Mouse (Mus musculus): ENCODE measurements around the gene Mrps25. TPM values are rescaled to one million over a fixed set of nuclear protein-coding genes. Genes with fewer than 3 reads are reported as not detected.

Mrps25 gene
- polyA plus RNA-seq (2012; rRNA removed), result 50.9 and 60.5 TPM in 2 replicates

GRCm38 (mm10) chr6:92183621-92184131 lies at the start of gene Mrps25:
TSS of gene Mrps25 (minus strand) at chr6:92184033.
- DNase-seq (ENCODE audit: extremely low spot score in 1 of 2, low spot score in 1 of 2), result peak; percentile 22 to 79

- no peak for DNase-seq (ENCODE audit: extremely low spot score in 1 of 2, low spot score in 1 of 2)
Observed at GRCm38 (mm10) chr6:92231762-92232161, 47.9 kb upstream of the Mrps25 start.

- no peak for DNase-seq (ENCODE audit: extremely low spot score in 1 of 2, low spot score in 1 of 2)
Observed at GRCm38 (mm10) chr6:92231356-92231755, 47.5 kb upstream of the Mrps25 start.

- DNase-seq (ENCODE audit: extremely low spot score in 1 of 2, low spot score in 1 of 2), result no peak
Observed at GRCm38 (mm10) chr6:92229586-92229985, 45.8 kb upstream of the Mrps25 start.

GRCm38 (mm10) chr6:92229103-92229502 lies 45.3 kb upstream of the Mrps25 start:
- DNase-seq (ENCODE audit: extremely low spot score in 1 of 2, low spot score in 1 of 2), result no peak

GRCm38 (mm10) chr6:92224981-92225380 lies 41.1 kb upstream of the Mrps25 start:
- DNase-seq (ENCODE audit: extremely low spot score in 1 of 2, low spot score in 1 of 2), result peak in 1 of 2 experiments; percentile 37

- DNase-seq (ENCODE audit: extremely low spot score in 1 of 2, low spot score in 1 of 2), result no peak
Observed at GRCm38 (mm10) chr6:92222021-92222420, 38.2 kb upstream of the Mrps25 start.

GRCm38 (mm10) chr6:92221604-92222003 lies 37.8 kb upstream of the Mrps25 start:
- no peak for DNase-seq (ENCODE audit: extremely low spot score in 1 of 2, low spot score in 1 of 2)

GRCm38 (mm10) chr6:92219445-92219844 lies 35.6 kb upstream of the Mrps25 start:
- peak; percentile 14 to 66 for DNase-seq (ENCODE audit: extremely low spot score in 1 of 2, low spot score in 1 of 2)

GRCm38 (mm10) chr6:92214773-92215449 lies 31.1 kb upstream of the Mrps25 start, which contains the start of gene Rbsn:
TSS of gene Rbsn (minus strand) at chr6:92214925.
- DNase-seq (ENCODE audit: extremely low spot score in 1 of 2, low spot score in 1 of 2), result peak; percentile 82 to 95

GRCm38 (mm10) chr6:92214055-92214772 lies 30.4 kb upstream of the Mrps25 start:
- DNase-seq (ENCODE audit: extremely low spot score in 1 of 2, low spot score in 1 of 2), result peak in 1 of 2 experiments; percentile 7

- no peak for DNase-seq (ENCODE audit: extremely low spot score in 1 of 2, low spot score in 1 of 2)
Observed at GRCm38 (mm10) chr6:92199414-92199813, 15.6 kb upstream of the Mrps25 start.

- no peak for DNase-seq (ENCODE audit: extremely low spot score in 1 of 2, low spot score in 1 of 2)
Observed at GRCm38 (mm10) chr6:92184178-92184577, 345 bp upstream of the Mrps25 start.

- DNase-seq (ENCODE audit: extremely low spot score in 1 of 2, low spot score in 1 of 2), result no peak
Observed at GRCm38 (mm10) chr6:92176450-92176849, 7.4 kb downstream of the Mrps25 start.

GRCm38 (mm10) chr6:92162724-92163123 lies 21.1 kb downstream of the Mrps25 start:
- DNase-seq (ENCODE audit: extremely low spot score in 1 of 2, low spot score in 1 of 2), result no peak

- DNase-seq (ENCODE audit: extremely low spot score in 1 of 2, low spot score in 1 of 2), result no peak
Observed at GRCm38 (mm10) chr6:92158801-92159200, 25.0 kb downstream of the Mrps25 start.

GRCm38 (mm10) chr6:92153774-92154173 lies 30.1 kb downstream of the Mrps25 start:
- DNase-seq (ENCODE audit: extremely low spot score in 1 of 2, low spot score in 1 of 2), result no peak

GRCm38 (mm10) chr6:92145881-92146280 lies 38.0 kb downstream of the Mrps25 start:
- no peak for DNase-seq (ENCODE audit: extremely low spot score in 1 of 2, low spot score in 1 of 2)

GRCm38 (mm10) chr6:92136356-92136755 lies 47.5 kb downstream of the Mrps25 start:
- DNase-seq (ENCODE audit: extremely low spot score in 1 of 2, low spot score in 1 of 2), result peak; percentile 38 to 62

- DNase-seq (ENCODE audit: extremely low spot score in 1 of 2, low spot score in 1 of 2), result peak; percentile 52 to 66
Observed at GRCm38 (mm10) chr6:92133617-92134016, 50.2 kb downstream of the Mrps25 start.

GRCm38 (mm10) chr6:92132021-92132911 lies 51.6 kb downstream of the Mrps25 start:
- DNase-seq (ENCODE audit: extremely low spot score in 1 of 2, low spot score in 1 of 2), result no peak

Measured in frontal cortex, adult 2 months (tissue).